Mouse (Mus musculus) liver, adult 2 months (tissue): ENCODE measurements around the gene Hapln3. TPM values are rescaled to one million over a fixed set of nuclear protein-coding genes. Genes with fewer than 3 reads are reported as not detected.

Experiments
- DNase-seq: peaks from one replicate; pipeline ENCODE4 v3.0.0-alpha.2; 2011; ENCODE audit warnings: low read depth, low spot score; ENCODE audit errors: extremely low read depth
- H3K27ac ChIP-seq: fragments of 200-500 bp; replicated peaks from 2 replicates; pipeline ENCODE4 v1.5.1; 2012; ENCODE audit warnings: low read depth, mild to moderate bottlenecking, control low read depth, inconsistent platforms, low read length; ENCODE audit not compliant: insufficient read depth
- H3K27me3 ChIP-seq: fragments of 200-500 bp; 2 replicates; pipeline ENCODE4 v1.6.1; 2012; ENCODE audit warnings: mild to moderate bottlenecking, moderate library complexity, low read length, inconsistent platforms; ENCODE audit not compliant: control insufficient read depth, insufficient read depth
- H3K36me3 ChIP-seq: fragments of 200-500 bp; 2 replicates; pipeline ENCODE4 v1.6.1; 2012; ENCODE audit warnings: low read length, inconsistent platforms; ENCODE audit not compliant: control insufficient read depth, insufficient read depth
- H3K4me1 ChIP-seq: fragments of 200-500 bp; 2 replicates; pipeline ENCODE4 v1.6.1; 2011; ENCODE audit warnings: low read length; ENCODE audit not compliant: control insufficient read depth, insufficient read depth
- H3K4me3 ChIP-seq: fragments of 200-500 bp; 2 replicates; pipeline ENCODE4 v1.5.1; 2011; ENCODE audit warnings: low read depth, mild to moderate bottlenecking, control low read depth, low read length, moderate library complexity; ENCODE audit not compliant: insufficient read depth
- H3K79me2 ChIP-seq: fragments of 200-500 bp; 2 replicates; pipeline ENCODE4 v1.6.1; 2012; ENCODE audit warnings: inconsistent platforms, mild to moderate bottlenecking, low read length, moderate library complexity; ENCODE audit not compliant: control insufficient read depth, insufficient read depth
- H3K9ac ChIP-seq: fragments of 200-500 bp; 2 replicates; pipeline ENCODE4 v1.6.1; 2012; ENCODE audit warnings: low read depth, mild to moderate bottlenecking, control low read depth, inconsistent platforms, low read length
- CTCF ChIP-seq: fragments of 200-500 bp; IDR thresholded peaks from 2 replicates; pipeline ENCODE4 v1.5.1; 2011; ENCODE audit warnings: low read depth, low read length, control low read depth
- POLR2A ChIP-seq: fragments of 200-500 bp; IDR thresholded peaks from 2 replicates; pipeline ENCODE4 v1.6.1; 2011; ENCODE audit warnings: low read length, control low read depth; ENCODE audit not compliant: insufficient read depth; ENCODE audit errors: extremely low read depth
- WGBS: fragments of 180-500 bp; shearing (Covaris S2); methylation state at CpG from one replicate; pipeline ENCODE4 v1.1.7; 2018; 5-methylcytosine and 5-hydroxymethylcytosine counted together
- polyA plus RNA-seq: library from polyadenylated mRNA; depleted of rRNA; stranded (reverse); fragments of >200 nt; gene quantifications from 2 replicates; pipeline ENCODE4 v1.2.3, GENCODE M21; 2012; rRNA removed
- total RNA-seq: library from RNA; depleted of rRNA; stranded (reverse); fragments of >200 nt; gene quantifications from 2 replicates; pipeline ENCODE4 v1.2.3, GENCODE M21; 2014; rRNA removed

The Hapln3 gene
- total and polyA plus RNA-seq, 2 experiments = 0.05 TPM; not detected in 1

DNA sequence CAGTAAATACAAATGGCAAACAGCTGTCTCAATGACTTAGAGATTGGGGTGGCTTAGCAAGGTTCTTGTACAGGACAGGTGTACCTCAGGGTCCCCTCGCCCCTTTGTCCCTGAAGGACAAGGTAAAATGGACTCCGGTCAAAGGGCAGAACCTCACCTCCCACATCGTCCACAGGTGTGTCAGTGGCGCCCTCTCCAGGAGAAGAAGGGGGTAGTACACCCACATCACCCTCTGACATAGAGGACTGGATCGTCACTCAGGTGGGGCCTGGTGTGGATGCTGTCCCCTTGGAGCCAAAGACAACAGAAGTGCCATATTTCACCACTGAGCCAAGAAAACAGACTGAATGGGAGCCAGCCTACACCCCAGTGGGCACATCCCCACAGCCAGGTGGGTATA, 34.3 kb downstream of the Hapln3 start:
- no peak for DNase-seq
- TF ChIP-seq POLR2A (no peak), CTCF (no peak)
- Histone ChIP-seq H3K79me2 (no peaks in the 10 kb centered on the region), H3K4me1 (no peaks in the 10 kb centered on the region), H3K27me3 (no peaks in the 10 kb centered on the region), H3K9ac (no peak overlapping the region), H3K4me3 (no peak overlapping the region), H3K36me3 (no peaks in the 10 kb centered on the region), H3K27ac (no peak overlapping the region)
- 76% methylated on average over 5 of the region's 5 CpGs for WGBS

DNA sequence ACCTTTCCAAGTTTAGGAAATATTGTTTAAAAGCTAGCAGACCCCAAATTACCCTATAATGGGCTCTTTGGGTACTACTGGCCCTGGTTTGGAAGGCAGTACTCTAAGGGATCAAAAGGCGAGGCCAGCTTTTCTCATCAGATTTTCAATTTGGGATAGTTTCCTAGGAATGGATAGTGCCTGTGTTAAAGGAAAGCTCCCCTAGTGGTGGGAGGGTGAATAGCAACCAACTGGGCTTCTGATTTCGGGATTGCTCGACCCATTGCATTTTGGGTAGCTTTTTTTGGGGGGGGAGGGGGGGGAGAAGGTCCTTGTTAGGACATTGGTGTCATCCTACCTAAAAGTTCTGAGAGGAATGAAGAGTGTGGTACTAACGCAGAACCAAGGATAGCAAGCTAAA, 41.7 kb downstream of the Hapln3 start:
- Histone ChIP-seq H3K4me1 (no peaks in the 10 kb centered on the region), H3K9ac (no peak overlapping the region), H3K27me3 (no peaks in the 10 kb centered on the region; the same call in 1 of the 2 replicates), H3K4me3 (no peak overlapping the region), H3K36me3 (no peaks in the 10 kb centered on the region), H3K79me2 (no peaks in the 10 kb centered on the region), H3K27ac (no peak overlapping the region)
- 78% methylated on average over 4 of the region's 4 CpGs for WGBS
- TF ChIP-seq POLR2A (no peak), CTCF (peak; percentile 11; the same call in 1 of the 2 replicates)
- DNase-seq = no peak

DNA sequence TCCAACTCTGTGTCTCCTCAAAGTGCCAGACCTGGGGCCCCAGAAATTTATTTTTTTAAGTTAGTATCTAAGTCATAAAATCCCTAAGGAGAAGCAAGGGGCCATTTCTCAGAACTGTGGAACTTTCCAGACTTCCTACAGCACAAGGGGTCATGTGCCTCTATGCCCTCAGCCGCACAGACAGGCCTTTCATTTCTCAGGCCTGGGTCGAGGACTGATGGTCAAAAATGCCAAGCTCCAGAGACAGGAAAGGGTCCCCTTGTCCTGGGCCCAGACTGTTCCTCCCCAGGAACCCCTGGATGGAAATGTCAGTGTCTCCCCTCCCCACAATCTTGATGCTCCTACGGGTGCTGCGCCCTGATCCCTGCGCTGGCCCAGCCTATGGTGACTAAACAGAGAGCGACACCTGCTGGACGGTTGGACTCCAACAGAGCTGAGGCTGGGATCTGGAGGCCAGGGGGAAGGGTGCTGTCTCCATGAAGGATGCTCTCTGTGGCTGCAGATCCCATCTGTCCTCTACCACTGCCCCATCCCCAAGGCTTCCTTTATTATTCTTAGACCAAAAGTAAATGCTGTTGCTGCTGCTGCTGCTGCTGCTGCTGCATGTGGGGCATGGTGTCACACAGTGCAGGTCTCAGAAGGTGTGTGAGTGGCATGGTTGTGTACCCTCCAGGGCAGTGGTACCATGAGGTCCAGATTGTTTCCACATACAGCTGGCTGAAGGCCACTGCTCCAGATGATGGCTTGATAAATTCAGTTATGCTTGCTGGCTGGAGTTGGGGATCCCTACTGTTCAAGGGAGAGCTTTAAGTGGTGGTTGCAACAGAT, 50.0 kb downstream of the Hapln3 start:
- no peaks in the 10 kb centered on the region for H3K27me3 ChIP-seq
- H3K79me2 ChIP-seq = no peaks in the 10 kb centered on the region
- H3K9ac ChIP-seq = no peak overlapping the region
- no peak overlapping the region for H3K4me3 ChIP-seq
- 23% methylated on average over 7 of the region's 7 CpGs for WGBS
- peak; percentile 5 for DNase-seq
- TF ChIP-seq CTCF (peak; percentile 81), POLR2A (no peak)
- H3K4me1 ChIP-seq = no peaks in the 10 kb centered on the region
- H3K27ac ChIP-seq = no peak overlapping the region
- no peaks in the 10 kb centered on the region for H3K36me3 ChIP-seq

DNA sequence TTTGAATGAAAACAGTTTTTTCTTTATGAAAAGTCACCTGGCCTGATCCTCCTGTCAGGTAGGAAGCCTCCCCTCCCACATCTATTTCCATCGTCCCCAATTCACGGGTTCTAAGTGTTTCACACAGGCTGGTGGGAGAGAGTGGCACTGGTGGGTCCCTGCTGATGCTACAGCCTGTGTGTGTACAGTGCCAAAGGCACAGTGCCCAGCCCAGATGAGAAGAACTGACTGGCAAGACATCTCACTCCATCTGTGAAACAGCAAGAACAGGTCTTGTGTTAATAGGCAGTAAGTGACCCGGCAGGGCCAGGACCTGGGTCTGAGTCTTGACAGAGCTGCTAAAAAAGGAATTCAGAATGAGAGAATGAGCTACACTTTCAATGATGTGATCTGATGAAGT, 51.6 kb downstream of the Hapln3 start:
- no peak overlapping the region for H3K9ac ChIP-seq
- H3K27ac ChIP-seq = no peak overlapping the region
- H3K36me3 ChIP-seq = no peaks in the 10 kb centered on the region
- H3K27me3 ChIP-seq = no peaks in the 10 kb centered on the region
- no peaks in the 10 kb centered on the region for H3K4me1 ChIP-seq
- H3K4me3 ChIP-seq = no peak overlapping the region
- TF ChIP-seq CTCF (no peak), POLR2A (no peak)
- DNase-seq = no peak
- 71% methylated on average over 3 of the region's 3 CpGs for WGBS
- no peaks in the 10 kb centered on the region for H3K79me2 ChIP-seq

GRCm38 (mm10) chr7:79068231-79068630, 62.6 kb downstream of the Hapln3 start:
- no peak for TF ChIP-seq POLR2A
- no peak for TF ChIP-seq CTCF
- 60% methylated on average over 4 of the region's 4 CpGs for WGBS
- no peak for DNase-seq

GRCm38 (mm10) chr7:79067466-79067865, 63.4 kb downstream of the Hapln3 start:
- TF ChIP-seq POLR2A (no peak), CTCF (no peak)
- Histone ChIP-seq H3K79me2 (no peaks in the 10 kb centered on the region), H3K36me3 (no peaks in the 10 kb centered on the region), H3K9ac (no peak overlapping the region), H3K27me3 (no peaks in the 10 kb centered on the region), H3K4me3 (no peak overlapping the region), H3K4me1 (no peaks in the 10 kb centered on the region), H3K27ac (no peak overlapping the region)
- no peak for DNase-seq
- 45% methylated on average over 7 of the region's 7 CpGs for WGBS

More at GRCm38 (mm10) chr7:79068231-79068630, 62.6 kb downstream of the Hapln3 start:
- no peaks in the 10 kb centered on the region for H3K27me3 ChIP-seq
- no peak overlapping the region for H3K9ac ChIP-seq
- H3K4me1 ChIP-seq = no peaks in the 10 kb centered on the region
- H3K79me2 ChIP-seq = no peaks in the 10 kb centered on the region
- no peak overlapping the region for H3K4me3 ChIP-seq
- no peaks in the 10 kb centered on the region for H3K36me3 ChIP-seq
- no peak overlapping the region for H3K27ac ChIP-seq

Other genes with a start within 250 kb of the Hapln3 start
- gene Aen, start 235.2 kb downstream of the Hapln3 start, total RNA-seq = 6.5 and 8.1 TPM in 2 replicates
- gene Aen, start 235.2 kb downstream of the Hapln3 start, polyA plus RNA-seq = 22.8 and 25.3 TPM in 2 replicates
- gene Isg20, start 217.6 kb downstream of the Hapln3 start, total RNA-seq = 2.6 and 2.8 TPM in 2 replicates
- gene Isg20, start 217.6 kb downstream of the Hapln3 start, polyA plus RNA-seq = 5.7 and 7.7 TPM in 2 replicates
- gene Acan, start 77.5 kb downstream of the Hapln3 start, total RNA-seq = not detected in 2 replicates
- not detected in 2 replicates for gene Acan, start 77.5 kb downstream of the Hapln3 start, polyA plus RNA-seq
- 12.2 and 17.5 TPM in 2 replicates for gene Mfge8, start 18.0 kb upstream of the Hapln3 start, total RNA-seq
- 13.9 and 20.4 TPM in 2 replicates for gene Mfge8, start 18.0 kb upstream of the Hapln3 start, polyA plus RNA-seq
- gene Abhd2, start 142.2 kb upstream of the Hapln3 start, total RNA-seq = 51.2 and 95.1 TPM in 2 replicates
- gene Abhd2, start 142.2 kb upstream of the Hapln3 start, polyA plus RNA-seq = 46.4 and 99.1 TPM in 2 replicates